Mouse (Mus musculus) Muller cell, postnatal 12 days (primary cell): Measurements from ENCODE around the gene Fgfr2.
A peak's percentile ranks its signal among the peaks of the same experiment; 100 is the strongest.

Source experiments
- DNase-seq: peaks from one replicate; pipeline ENCODE4 v3.0.0-alpha.2; 2015; ENCODE audit errors: inconsistent ontology term

Fgfr2 gene

GRCm38 (mm10) chr7:132753518-132754388 is 369.4 kb downstream of the Fgfr2 start:
- DNase-seq: no peak

GRCm38 (mm10) chr7:132751716-132752115 is 371.4 kb downstream of the Fgfr2 start:
- DNase-seq: no peak

GRCm38 (mm10) chr7:132749504-132749903 is 373.6 kb downstream of the Fgfr2 start:
- DNase-seq: no peak

DNA sequence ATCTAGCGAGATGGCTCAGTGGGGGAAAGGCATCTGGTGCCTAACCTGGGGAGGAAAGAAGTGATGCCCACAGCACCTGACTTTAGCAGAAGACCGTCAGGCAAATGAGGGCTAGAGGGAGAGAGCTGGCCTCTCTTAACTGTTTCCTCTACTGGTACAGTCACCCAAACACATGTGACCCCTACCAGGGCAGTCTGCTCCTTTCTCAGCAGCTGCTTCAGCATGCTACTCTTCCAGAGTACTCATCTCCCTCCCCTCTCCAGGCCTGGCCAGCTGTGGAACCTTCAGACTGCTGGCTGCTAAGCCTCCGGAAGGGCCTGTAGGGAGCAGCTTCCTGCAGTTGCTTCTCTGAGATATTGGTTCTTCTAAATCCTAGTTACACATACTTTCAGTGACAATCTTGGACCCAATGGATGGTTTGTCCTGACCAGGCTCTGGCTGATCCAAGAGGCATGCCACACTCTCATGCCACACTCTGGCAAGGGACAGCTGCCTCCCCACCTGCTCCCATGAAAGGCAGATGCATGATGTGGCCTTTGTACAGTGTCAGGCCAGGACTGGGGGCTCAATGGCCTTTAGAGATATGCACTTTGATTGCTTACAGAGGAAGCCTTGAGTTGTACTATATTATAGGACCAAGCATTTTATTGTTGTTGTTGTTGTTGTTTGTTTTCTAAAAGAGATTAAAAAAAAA is 374.9 kb downstream of the Fgfr2 start:
- no peak for DNase-seq

- DNase-seq: peak; percentile 85
Observed at GRCm38 (mm10) chr7:132747096-132747495, 376.1 kb downstream of the Fgfr2 start.

DNA sequence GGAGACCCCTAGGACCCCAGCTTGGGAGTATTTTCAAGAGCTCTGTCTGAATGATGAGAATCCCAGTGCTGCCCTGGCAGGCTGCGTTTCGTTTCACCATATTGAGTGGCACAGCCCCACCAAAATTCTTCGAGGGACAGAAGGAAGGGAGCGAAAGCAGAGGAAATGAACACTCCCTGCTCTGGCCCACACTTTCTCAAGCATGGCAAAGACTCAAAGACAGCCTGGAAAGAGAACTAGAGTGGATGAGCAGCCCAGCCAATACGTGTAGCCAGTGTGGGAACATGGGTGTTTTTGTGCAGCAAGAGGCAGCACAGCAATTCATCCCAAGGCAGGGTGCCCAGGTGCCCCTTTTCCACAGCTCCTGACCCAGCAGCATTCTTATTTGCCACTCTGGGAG is 380.2 kb downstream of the Fgfr2 start:
- no peak for DNase-seq

DNA sequence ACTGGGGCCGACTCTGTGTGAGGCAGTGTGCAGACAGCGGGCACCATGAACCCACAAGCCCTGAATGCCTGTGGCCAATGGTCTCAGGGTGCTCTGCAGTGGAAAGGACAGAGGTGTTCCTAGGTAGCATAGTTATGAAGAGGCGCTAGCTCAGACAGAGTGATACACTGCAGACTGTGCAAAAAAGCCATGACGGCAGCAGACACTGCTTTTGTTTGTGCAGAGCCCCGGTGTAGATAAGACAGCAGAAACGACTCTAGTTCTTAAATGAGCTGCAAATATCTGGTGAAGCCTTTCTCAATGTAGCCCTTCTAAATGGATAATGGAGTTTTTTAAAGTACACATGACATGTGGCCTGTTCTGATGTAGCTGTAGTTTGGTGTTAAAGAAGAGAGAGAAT is 383.3 kb downstream of the Fgfr2 start:
- no peak for DNase-seq

- no peak for DNase-seq
Observed at GRCm38 (mm10) chr7:132738844-132739243, 384.3 kb downstream of the Fgfr2 start.

- DNase-seq: peak; percentile 89
Observed at GRCm38 (mm10) chr7:132736099-132736862, 386.9 kb downstream of the Fgfr2 start.

DNA sequence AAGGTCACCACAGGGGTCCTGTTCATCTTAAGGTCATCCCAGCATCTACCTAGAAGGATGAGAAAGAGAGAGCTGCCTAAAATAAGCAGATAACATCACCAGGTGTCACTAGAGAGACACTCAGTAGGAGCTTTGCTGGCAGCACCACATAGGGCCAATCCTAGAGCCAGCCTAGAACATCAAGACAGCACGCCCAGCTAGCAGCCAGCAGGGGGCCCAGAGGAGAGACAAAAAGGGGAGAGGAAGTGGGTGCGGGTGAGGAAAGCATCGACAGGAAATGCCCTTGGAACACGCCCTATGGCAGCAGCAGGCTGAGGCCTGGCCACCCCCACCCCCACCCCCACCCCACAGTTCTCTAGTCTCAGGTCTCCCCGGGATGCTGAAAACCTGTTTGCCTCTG is 388.0 kb downstream of the Fgfr2 start:
- DNase-seq: no peak

GRCm38 (mm10) chr7:132734222-132734621 is 388.9 kb downstream of the Fgfr2 start:
- no peak for DNase-seq

DNA sequence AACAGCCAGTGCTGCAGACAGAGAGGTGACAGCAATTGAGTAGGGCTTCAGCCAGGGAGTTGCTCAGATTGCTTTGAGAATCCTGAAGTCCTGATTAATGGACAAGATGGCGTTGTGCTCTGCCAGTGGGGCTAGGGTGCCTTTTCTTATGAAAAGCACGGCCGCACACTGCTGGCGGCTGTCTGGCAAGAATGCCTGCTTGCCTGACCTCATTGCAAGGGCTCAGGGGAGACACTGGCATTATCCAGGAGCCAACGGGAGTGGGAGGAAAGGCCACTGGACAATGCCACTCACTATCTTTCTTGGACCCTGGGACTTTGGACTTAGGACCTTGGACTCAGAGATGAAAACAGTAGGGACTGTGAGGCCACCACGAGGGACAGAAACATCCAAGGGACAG is 389.6 kb downstream of the Fgfr2 start:
- DNase-seq: no peak

GRCm38 (mm10) chr7:132732136-132732789 is 390.9 kb downstream of the Fgfr2 start:
- DNase-seq: peak; percentile 78

DNA sequence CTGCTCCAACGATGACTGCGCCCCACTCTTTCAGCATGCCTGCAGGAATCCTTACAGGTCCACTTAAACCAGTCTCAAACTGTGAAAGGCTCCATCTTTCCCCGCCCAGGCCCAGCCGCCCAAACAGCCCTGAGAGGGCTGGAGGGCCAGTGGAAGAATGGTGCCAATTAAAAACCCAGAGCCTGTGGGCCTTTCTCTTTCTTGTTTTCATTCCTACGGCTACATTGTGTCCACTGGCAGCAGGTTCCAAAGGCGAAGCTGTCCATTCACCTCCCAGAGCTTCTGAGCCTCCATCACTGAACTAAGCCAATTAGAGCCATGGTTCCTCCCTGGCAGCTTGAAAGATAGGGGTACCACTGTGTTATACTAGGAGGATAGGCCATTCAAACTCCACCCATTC is 391.6 kb downstream of the Fgfr2 start:
- peak; percentile 61 for DNase-seq

DNA sequence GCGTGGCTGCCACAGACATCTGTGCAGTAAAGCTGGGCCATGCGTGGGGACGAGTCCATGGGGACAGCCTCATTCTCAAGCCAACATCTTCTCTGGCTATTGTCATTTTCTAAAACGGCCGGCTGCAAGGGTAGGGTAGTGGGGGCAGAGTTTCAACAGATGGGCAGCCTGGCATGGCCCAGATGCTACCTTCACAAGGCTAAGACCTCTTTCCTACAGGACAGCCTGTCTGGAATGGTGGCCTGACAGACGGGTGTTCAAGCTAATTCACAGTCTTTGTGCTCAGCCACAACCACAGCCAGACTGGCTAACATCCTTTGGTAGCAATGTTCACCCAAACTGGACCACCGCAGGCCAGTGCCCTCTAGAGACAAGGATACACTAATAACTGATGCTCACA is 392.6 kb downstream of the Fgfr2 start:
- DNase-seq: no peak

DNA sequence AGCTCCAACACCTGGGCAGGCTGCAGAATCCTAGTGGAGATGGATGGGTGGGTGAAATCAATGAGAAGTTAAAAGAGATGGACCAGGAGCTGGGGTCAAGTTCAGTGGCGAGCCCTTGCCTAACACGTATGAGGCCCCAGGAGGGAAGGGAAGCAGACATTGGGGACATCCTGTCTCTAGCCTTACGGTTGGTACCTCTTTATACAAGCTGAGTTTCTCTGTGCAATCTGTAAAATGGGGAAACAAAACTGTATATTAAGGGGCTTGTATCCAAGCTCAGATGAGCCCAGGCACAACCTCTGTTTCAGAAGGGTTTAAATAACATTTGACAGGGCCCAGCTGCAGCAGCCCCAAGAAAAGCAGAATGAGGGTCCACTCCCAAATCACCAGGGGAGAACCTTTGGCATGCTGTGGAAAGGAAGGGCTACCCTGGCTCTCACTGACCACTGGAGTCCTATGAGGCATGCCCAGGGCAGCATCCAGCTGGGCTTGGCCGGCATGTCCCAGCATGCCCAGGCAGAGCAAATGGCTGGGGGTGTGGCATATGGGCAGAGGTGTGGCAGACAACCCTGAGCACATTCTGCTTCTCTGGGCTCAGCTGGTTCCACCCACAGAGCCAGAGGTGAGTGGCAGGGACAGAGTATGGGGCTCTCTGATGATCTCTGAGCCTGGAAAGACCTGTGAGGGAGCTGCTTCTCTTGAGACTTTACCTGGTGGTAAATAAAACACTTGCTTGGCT is 393.9 kb downstream of the Fgfr2 start:
- DNase-seq: peak; percentile 63

GRCm38 (mm10) chr7:132726106-132726861 is 396.9 kb downstream of the Fgfr2 start:
- no peak for DNase-seq

GRCm38 (mm10) chr7:132724501-132725062 is 398.6 kb downstream of the Fgfr2 start:
- DNase-seq: no peak

DNA sequence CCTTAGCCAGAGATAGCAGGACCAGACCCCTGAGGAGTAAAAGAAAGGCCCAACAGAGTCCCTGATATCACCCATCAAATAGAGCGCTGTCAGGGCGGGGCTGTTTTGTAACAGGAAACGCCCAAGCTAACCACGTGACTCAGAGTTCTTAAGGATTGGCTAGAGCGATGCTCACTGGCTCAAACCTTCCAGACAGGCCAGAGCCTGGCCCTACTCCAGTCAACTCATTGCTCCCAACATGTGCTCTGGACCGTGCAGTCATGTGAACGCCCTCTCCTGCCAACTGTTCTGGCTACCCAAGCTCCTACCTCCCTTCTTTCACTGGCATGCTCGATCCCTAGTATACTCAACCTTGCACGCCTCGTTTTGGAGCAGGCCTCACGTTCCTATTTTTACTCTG is 399.2 kb downstream of the Fgfr2 start:
- peak; percentile 84 for DNase-seq
